ENCODE assay signal across 12 mouse cellular contexts in genomic region chr3:144470901-144471300, GRCm38 (mm10).
DNase-seq lines count a peak whose midpoint lies in the region; ATAC-seq and TF ChIP-seq lines count a peak whose summit lies in the region.
"Had no signal": no experiment of that assay in that cellular context is flagged by ENCODE, and none has a peak within 500 bp of the region (broad histone marks: within the 10 kb centered on the region; RNA-seq: fewer than 3 reads in every experiment).

No protein-coding gene starts in this region.

- no peak overlapping the region for H3K4me2 ChIP-seq in embryonic facial prominence, embryonic 12.5 days (replicated peaks)
- no peak overlapping the region for H3K4me2 ChIP-seq in neural tube, embryonic 12.5 days (replicated peaks)
- no peak overlapping the region for H3K4me2 ChIP-seq in midbrain, embryonic 11.5 days
- H3K4me2 ChIP-seq in stomach, embryonic 16.5 days (ENCODE audit: low read depth, low read length) = no peak overlapping the region
- H3K4me2 ChIP-seq: liver, embryonic 12.5 days had no signal

- TF ChIP-seq POLR2A in heart, adult 2 months (IDR thresholded peaks at IDR 0.05; ENCODE audit: insufficient read depth, low read depth, low read length) = no peak

- no peaks in the 10 kb centered on the region for H3K9me3 ChIP-seq in embryonic facial prominence, embryonic 12.5 days
- H3K9me3 ChIP-seq in embryonic facial prominence, embryonic 10.5 days = no peaks in the 10 kb centered on the region
- no peaks in the 10 kb centered on the region for H3K9me3 ChIP-seq in neural tube, embryonic 12.5 days
- no peaks in the 10 kb centered on the region for H3K9me3 ChIP-seq in midbrain, embryonic 11.5 days (ENCODE audit: control insufficient read depth, low read length)
- no peaks in the 10 kb centered on the region for H3K9me3 ChIP-seq in stomach, embryonic 16.5 days (replicated peaks; ENCODE audit: control insufficient read depth, low read length)
- H3K9me3 ChIP-seq: liver, embryonic 12.5 days had no signal

- intact Hi-C loops in heart, postnatal 10 days (cut with DNase I) = no loop called here
- intact Hi-C loops in heart, adult 2 months (cut with DNase I) = no loop called here

- TF ChIP-seq CTCF in heart, adult 2 months (IDR thresholded peaks at IDR 0.05) = no peak

- no peak for DNase-seq in embryonic facial prominence, embryonic 10.5 days (ENCODE audit: low spot score)
- no peak for DNase-seq in neural tube, embryonic 10.5 days (ENCODE audit: extremely low spot score, low spot score)
- DNase-seq in midbrain, embryonic 11.5 days (ENCODE audit: low spot score, missing footprints) = no peak
- no peak for DNase-seq in heart, postnatal 10 days
- DNase-seq in heart, adult 2 months = no peak
- DNase-seq: kidney, postnatal 25 days had no signal

- ATAC-seq in embryonic facial prominence, embryonic 12.5 days (ENCODE audit: insufficient number of reproducible peaks, insufficient read depth, low FRiP score, low TSS enrichment) = no peak
- ATAC-seq in neural tube, embryonic 12.5 days (ENCODE audit: low FRiP score, low read depth) = peak; percentile 24; the same call in 1 of the 2 replicates
- ATAC-seq in midbrain, embryonic 11.5 days (ENCODE audit: low FRiP score) = peak; percentile 34; the same call in 1 of the 2 replicates
- ATAC-seq in stomach, embryonic 16.5 days (ENCODE audit: insufficient read depth, low FRiP score) = no peak
- ATAC-seq: intestine, postnatal 0 days; liver, embryonic 12.5 days had no signal

- H3K36me3 ChIP-seq in embryonic facial prominence, embryonic 12.5 days = no peaks in the 10 kb centered on the region
- H3K36me3 ChIP-seq in embryonic facial prominence, embryonic 10.5 days (replicated peaks) = no peaks in the 10 kb centered on the region
- no peaks in the 10 kb centered on the region for H3K36me3 ChIP-seq in neural tube, embryonic 12.5 days
- no peaks in the 10 kb centered on the region for H3K36me3 ChIP-seq in midbrain, embryonic 11.5 days (ENCODE audit: control insufficient read depth, insufficient read depth, low read length)
- H3K36me3 ChIP-seq in stomach, embryonic 16.5 days (ENCODE audit: control insufficient read depth, insufficient read depth, low read length) = no peaks in the 10 kb centered on the region
- no peaks in the 10 kb centered on the region for H3K36me3 ChIP-seq in heart, adult 2 months (ENCODE audit: control insufficient read depth, insufficient read depth, low read length)
- H3K36me3 ChIP-seq: liver, embryonic 12.5 days had no signal

- H3K4me1 ChIP-seq in embryonic facial prominence, embryonic 12.5 days = no peaks in the 10 kb centered on the region
- peaks cover 3% of the 10 kb centered on the region; the same call in 1 of the 2 replicates for H3K4me1 ChIP-seq in embryonic facial prominence, embryonic 10.5 days
- H3K4me1 ChIP-seq in neural tube, embryonic 12.5 days = peaks cover 10% of the 10 kb centered on the region; the same call in 1 of the 2 replicates
- peaks cover 7% of the 10 kb centered on the region; the same call in 1 of the 2 replicates for H3K4me1 ChIP-seq in midbrain, embryonic 11.5 days (ENCODE audit: control insufficient read depth, insufficient read depth, low read length)
- peaks cover 10% of the 10 kb centered on the region for H3K4me1 ChIP-seq in stomach, embryonic 16.5 days (ENCODE audit: control insufficient read depth, insufficient read depth, low read length)
- no peaks in the 10 kb centered on the region for H3K4me1 ChIP-seq in heart, adult 2 months (ENCODE audit: control insufficient read depth, insufficient read depth, low read length)

- H3K27ac ChIP-seq in embryonic facial prominence, embryonic 12.5 days = 0 out of 2 replicates have a peak overlapping the region, but pooled peaks have one; percentile 17
- no peak overlapping the region; the same call in 1 of the 2 replicates for H3K27ac ChIP-seq in embryonic facial prominence, embryonic 10.5 days (replicated peaks)
- no peak overlapping the region for H3K27ac ChIP-seq in neural tube, embryonic 12.5 days
- peak overlapping the region; percentile 53 for H3K27ac ChIP-seq in midbrain, embryonic 11.5 days (ENCODE audit: low read depth, low read length)
- peak overlapping the region; percentile 13; the same call in 1 of the 2 replicates for H3K27ac ChIP-seq in stomach, embryonic 16.5 days (ENCODE audit: low read length)
- H3K27ac ChIP-seq in heart, adult 2 months = no peak overlapping the region
- H3K27ac ChIP-seq: liver, embryonic 12.5 days had no signal

- no peaks in the 10 kb centered on the region for H3K27me3 ChIP-seq in embryonic facial prominence, embryonic 12.5 days
- H3K27me3 ChIP-seq in embryonic facial prominence, embryonic 10.5 days (replicated peaks; ENCODE audit: low read depth, poor library complexity, severe bottlenecking) = no peaks in the 10 kb centered on the region
- H3K27me3 ChIP-seq in neural tube, embryonic 12.5 days (replicated peaks) = no peaks in the 10 kb centered on the region
- no peaks in the 10 kb centered on the region for H3K27me3 ChIP-seq in midbrain, embryonic 11.5 days (ENCODE audit: control insufficient read depth, insufficient read depth, low read length)
- no peaks in the 10 kb centered on the region for H3K27me3 ChIP-seq in stomach, embryonic 16.5 days (ENCODE audit: control insufficient read depth, insufficient read depth, low read length)
- H3K27me3 ChIP-seq in heart, adult 2 months (ENCODE audit: control insufficient read depth, insufficient read depth, low read length) = no peaks in the 10 kb centered on the region
- H3K27me3 ChIP-seq: CH12.LX; liver, embryonic 12.5 days had no signal

- no peak overlapping the region for H3K4me3 ChIP-seq in embryonic facial prominence, embryonic 12.5 days
- H3K4me3 ChIP-seq in embryonic facial prominence, embryonic 10.5 days = no peak overlapping the region
- no peak overlapping the region for H3K4me3 ChIP-seq in neural tube, embryonic 12.5 days
- H3K4me3 ChIP-seq in midbrain, embryonic 11.5 days (ENCODE audit: low read depth, low read length) = no peak overlapping the region
- H3K4me3 ChIP-seq in stomach, embryonic 16.5 days (replicated peaks; ENCODE audit: low read length) = no peak overlapping the region
- no peak overlapping the region for H3K4me3 ChIP-seq in heart, adult 2 months
- H3K4me3 ChIP-seq: liver, embryonic 12.5 days had no signal

- WGBS in embryonic facial prominence, embryonic 12.5 days = 71% methylated on average over 14 of the region's 14 CpGs
- WGBS in embryonic facial prominence, embryonic 10.5 days = 76% methylated on average over 14 of the region's 14 CpGs
- 63% methylated on average over 14 of the region's 14 CpGs for WGBS in neural tube, embryonic 12.5 days
- WGBS in midbrain, embryonic 11.5 days = 66% methylated on average over 14 of the region's 14 CpGs
- 59% methylated on average over 14 of the region's 14 CpGs for WGBS in stomach, embryonic 16.5 days
- 86% methylated on average over 14 of the region's 14 CpGs for WGBS in heart, adult 2 months

- no peak for TF ChIP-seq EP300 in heart, adult 2 months (IDR thresholded peaks at IDR 0.05; ENCODE audit: insufficient read depth, low read depth, low read length)

- H3K79me2 ChIP-seq in heart, adult 2 months (replicated peaks; ENCODE audit: control insufficient read depth, insufficient read depth, low read length) = no peaks in the 10 kb centered on the region; the same call in 1 of the 2 replicates

- no peak overlapping the region for H3K9ac ChIP-seq in embryonic facial prominence, embryonic 12.5 days
- no peak overlapping the region for H3K9ac ChIP-seq in neural tube, embryonic 12.5 days
- H3K9ac ChIP-seq in midbrain, embryonic 11.5 days (ENCODE audit: low read length) = no peak overlapping the region
- no peak overlapping the region for H3K9ac ChIP-seq in stomach, embryonic 16.5 days (ENCODE audit: low read length)
- H3K9ac ChIP-seq in heart, adult 2 months (ENCODE audit: low read depth, low read length) = no peak overlapping the region
- H3K9ac ChIP-seq: liver, embryonic 12.5 days had no signal

Comparison
In these comparisons a context has a peak if more than half of its experiments do, and no peak if none do; other contexts are left out.
1. H3K27ac ChIP-seq: peak in embryonic facial prominence, embryonic 12.5 days (single experiment), midbrain, embryonic 11.5 days (single experiment) and stomach, embryonic 16.5 days (single experiment); none in embryonic facial prominence, embryonic 10.5 days (single experiment), neural tube, embryonic 12.5 days (single experiment) and heart, adult 2 months (single experiment).
2. ATAC-seq: peak in neural tube, embryonic 12.5 days (single experiment) and midbrain, embryonic 11.5 days (single experiment); none in embryonic facial prominence, embryonic 12.5 days (single experiment) and stomach, embryonic 16.5 days (single experiment).